Mouse (Mus musculus) liver, embryonic 14.5 days (tissue): ENCODE data around the gene E130114P18Rik. TPM values are rescaled to one million over a fixed set of nuclear protein-coding genes. Genes with fewer than 3 reads are reported as not detected.

Experiments used
- ATAC-seq: fragments of 200-750 bp; cut with Nextera tagmentation; 2 replicates; pipeline ENCODE4 v1.8.0; 2017; ENCODE audit warnings: moderate number of reproducible peaks, mild to moderate bottlenecking, moderate library complexity; ENCODE audit not compliant: insufficient read depth
- DNase-seq, 3 experiments: peaks; one replicate each; pipeline ENCODE4 v3.0.0-alpha.2; 2012 to 2013; ENCODE audit warnings: low read depth in 3 of 3, low spot score in 3 of 3
- H3K27ac ChIP-seq: fragments of 300-500 bp; sonication (generic); 2 replicates; pipeline ENCODE4 v1.5.1; 2014; ENCODE audit warnings: moderate library complexity, mild to moderate bottlenecking, control low read depth, inconsistent platforms
- H3K27me3 ChIP-seq: fragments of 300-500 bp; sonication (generic); 2 replicates; pipeline ENCODE4 v1.6.1; 2014; ENCODE audit warnings: mild to moderate bottlenecking, low read length, moderate library complexity; ENCODE audit not compliant: control insufficient read depth, insufficient read depth
- H3K36me3 ChIP-seq: fragments of 300-500 bp; sonication (generic); replicated peaks from 2 replicates; pipeline ENCODE4 v1.6.1; 2014; ENCODE audit warnings: low read depth; ENCODE audit not compliant: control insufficient read depth, insufficient read depth
- H3K4me1 ChIP-seq, 2 experiments: fragments of 200-500 bp in 1 of 2; fragments of 300-500 bp in 1 of 2; sonication (generic) in 1 of 2; replicated peaks; 2 replicates each; pipeline ENCODE4 v1.6.1; 2012 to 2014; ENCODE audit warnings: antibody characterized with exemption in 1 of 2, inconsistent platforms in 1 of 2, low read length in 1 of 2; ENCODE audit not compliant: control insufficient read depth in 2 of 2, insufficient read depth in 2 of 2
- H3K4me2 ChIP-seq: fragments of 300-500 bp; sonication (generic); 2 replicates; pipeline ENCODE4 v1.6.1; 2014; ENCODE audit warnings: low read depth, mild to moderate bottlenecking, control low read depth, moderate library complexity
- H3K4me3 ChIP-seq, 2 experiments: fragments of 200-500 bp in 1 of 2; fragments of 300-500 bp in 1 of 2; sonication (generic) in 1 of 2; 2 replicates each; pipeline ENCODE4 v1.5.1; 2012 to 2014; ENCODE audit warnings: low read depth in 2 of 2, low read length in 2 of 2, mild to moderate bottlenecking in 2 of 2, control low read depth in 1 of 2, inconsistent platforms in 1 of 2, moderate library complexity in 1 of 2; ENCODE audit not compliant: insufficient read depth in 1 of 2
- H3K9ac ChIP-seq: fragments of 300-500 bp; sonication (generic); replicated peaks from 2 replicates; pipeline ENCODE4 v1.6.1; 2014; ENCODE audit warnings: mild to moderate bottlenecking, control low read depth, moderate library complexity
- H3K9me3 ChIP-seq: fragments of 300-500 bp; sonication (generic); 2 replicates; pipeline ENCODE4 v1.6.1; 2016; ENCODE audit warnings: low read length, mixed read lengths; ENCODE audit not compliant: control insufficient read depth
- CTCF ChIP-seq: IDR thresholded peaks from 2 replicates; pipeline ENCODE4 v1.5.1; 2016; ENCODE audit warnings: antibody characterized with exemption, low read depth, control low read depth
- EP300 ChIP-seq: IDR thresholded peaks from 2 replicates; pipeline ENCODE4 v1.6.1; 2016; ENCODE audit warnings: antibody characterized with exemption, low read depth
- WGBS: fragments of 180-500 bp; shearing (Covaris S2); extraction: QIAGEN DNeasy Blood & Tissue Kit; methylation state at CpG from one replicate; pipeline ENCODE4 v1.1.7; 2014; ENCODE audit not compliant: insufficient replicate concordance; 5-methylcytosine and 5-hydroxymethylcytosine counted together
- polyA plus RNA-seq, 2 experiments: library from polyadenylated mRNA; depleted of rRNA in 1 of 2; stranded (reverse) in 1 of 2; unstranded in 1 of 2; fragments of >200 nt; fragmentation: Nextera tagmentation in 1 of 2; extraction: Ambion mirVana in 1 of 2; gene quantifications; 2 replicates each; pipeline versions ENCODE4 v1.2.1 to v1.2.3; 2012 to 2014

E130114P18Rik gene
- polyA plus RNA-seq, 2 experiments = not detected

DNA sequence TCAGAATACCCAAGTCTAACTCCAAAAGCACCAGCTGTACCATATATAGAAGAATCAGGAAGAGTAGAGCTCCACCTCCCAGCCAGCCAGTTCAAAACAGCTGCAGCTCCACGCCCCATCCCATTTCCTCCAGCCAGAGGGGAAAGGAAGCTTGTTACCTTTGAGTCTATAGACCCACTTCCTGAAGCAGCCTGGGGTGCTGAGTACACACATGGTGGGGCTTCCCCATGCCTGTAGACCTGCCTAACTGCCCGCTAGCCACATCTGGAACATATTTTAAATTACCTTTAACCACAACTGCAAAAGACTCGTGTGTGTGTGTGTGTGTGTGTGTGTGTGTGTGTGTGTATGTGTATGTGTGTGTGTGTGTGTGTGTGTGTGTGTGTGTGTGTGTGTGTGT, 120.3 kb downstream of the E130114P18Rik start:
- Histone ChIP-seq H3K27me3 (no peaks in the 10 kb centered on the region), H3K27ac (no peak overlapping the region), H3K9ac (no peak overlapping the region), H3K4me2 (no peak overlapping the region), H3K4me1 (no peaks in the 10 kb centered on the region), H3K9me3 (no peaks in the 10 kb centered on the region), H3K4me3 (no peak overlapping the region), H3K36me3 (no peaks in the 10 kb centered on the region)
- no peak for ATAC-seq
- 26% methylated on average over 3 of the region's 3 CpGs for WGBS
- TF ChIP-seq EP300 (no peak), CTCF (no peak)
- DNase-seq = no peak

DNA sequence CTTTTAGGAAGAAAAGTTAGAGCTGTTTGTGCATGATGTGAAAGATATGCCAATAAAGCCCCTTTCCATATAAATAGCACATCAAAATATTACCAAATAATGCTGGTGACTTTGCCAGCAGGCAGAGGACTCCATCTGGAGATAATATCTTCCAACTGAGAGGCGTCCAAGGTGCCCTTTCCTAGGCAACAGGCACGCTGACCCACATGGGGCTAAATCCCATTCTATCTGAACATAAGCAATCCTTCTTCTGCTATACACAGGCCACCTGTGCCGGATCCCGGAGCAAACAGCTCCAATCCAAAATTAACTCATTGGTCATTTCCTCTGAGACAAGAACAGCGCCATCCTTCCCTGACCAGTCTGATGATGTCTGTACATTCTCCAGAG, 128.3 kb downstream of the E130114P18Rik start:
- WGBS = 68% methylated on average over 5 of the region's 5 CpGs
- no peak overlapping the region for H3K4me3 ChIP-seq
- no peaks in the 10 kb centered on the region for H3K36me3 ChIP-seq
- H3K27ac ChIP-seq = no peak overlapping the region
- ATAC-seq (no peak), DNase-seq (no peak)
- H3K4me2 ChIP-seq = no peak overlapping the region
- TF ChIP-seq CTCF = no peak
- H3K9ac ChIP-seq = no peak overlapping the region
- no peaks in the 10 kb centered on the region for H3K27me3 ChIP-seq
- H3K4me1 ChIP-seq = no peaks in the 10 kb centered on the region
- no peaks in the 10 kb centered on the region for H3K9me3 ChIP-seq

DNA sequence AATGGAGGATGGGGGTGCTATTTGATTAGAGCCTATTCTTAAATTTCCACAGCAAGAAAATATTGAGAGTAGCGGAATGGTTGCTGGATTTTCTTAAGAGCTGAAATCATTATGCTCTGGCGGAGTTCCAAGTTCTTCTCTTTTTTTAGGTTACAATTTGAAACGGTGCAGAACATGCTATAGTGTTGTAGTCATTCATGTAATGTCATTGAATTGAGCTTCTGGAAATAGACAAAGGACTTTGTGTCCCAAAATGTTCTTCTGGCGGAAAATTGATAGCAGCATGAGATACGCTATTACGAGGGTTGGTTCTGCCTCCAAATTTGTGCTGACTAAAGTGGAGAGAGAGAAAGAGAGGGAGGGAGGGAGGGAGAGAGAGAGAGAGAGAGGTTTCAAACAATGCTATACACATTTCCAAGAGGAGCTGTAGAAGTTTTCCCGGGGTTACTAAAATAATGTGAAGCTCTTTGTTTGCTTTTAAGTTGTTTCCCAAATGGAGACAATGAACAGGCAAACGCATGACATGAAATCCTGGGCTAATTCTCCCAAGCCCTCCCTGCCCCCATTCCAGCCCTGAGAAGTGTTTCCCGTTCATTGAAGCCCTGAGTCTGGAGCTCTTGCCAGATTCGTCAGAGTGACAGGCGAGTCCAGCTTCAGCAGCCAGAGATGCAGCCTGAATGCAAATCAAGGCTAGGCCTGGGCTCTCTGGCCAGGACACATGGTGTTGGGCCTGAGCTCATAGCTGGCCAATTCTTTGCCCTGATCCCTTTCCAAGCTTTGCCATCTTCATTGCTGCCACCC, 128.9 kb downstream of the E130114P18Rik start:
- Histone ChIP-seq H3K27ac (no peak overlapping the region), H3K9me3 (no peaks in the 10 kb centered on the region), H3K36me3 (no peaks in the 10 kb centered on the region), H3K4me2 (no peak overlapping the region), H3K4me3 (no peak overlapping the region), H3K9ac (no peak overlapping the region), H3K4me1 (no peaks in the 10 kb centered on the region), H3K27me3 (no peaks in the 10 kb centered on the region)
- DNase-seq = no peak
- TF ChIP-seq CTCF (no peak), EP300 (no peak)
- 55% methylated on average over 11 of the region's 11 CpGs for WGBS
- no peak for ATAC-seq

DNA sequence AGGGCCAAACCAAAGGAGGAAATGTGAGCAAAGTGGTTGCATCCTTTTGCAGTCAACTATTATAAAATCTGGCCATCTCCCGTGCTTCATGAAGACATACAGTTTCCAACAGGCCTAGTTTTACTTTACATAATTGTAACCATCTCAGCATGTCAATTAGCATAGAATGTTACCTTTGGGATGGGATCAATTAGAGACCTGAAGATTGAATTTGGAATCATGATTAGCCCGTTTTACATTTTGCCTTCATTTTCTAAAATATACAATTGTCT, 129.5 kb downstream of the E130114P18Rik start:
- WGBS = 50% methylated on average over 2 of the region's 2 CpGs
- no peaks in the 10 kb centered on the region for H3K27me3 ChIP-seq
- H3K9ac ChIP-seq = no peak overlapping the region
- ATAC-seq = no peak
- no peak overlapping the region for H3K4me3 ChIP-seq
- H3K36me3 ChIP-seq = no peaks in the 10 kb centered on the region
- no peaks in the 10 kb centered on the region for H3K4me1 ChIP-seq
- no peak for DNase-seq
- TF ChIP-seq EP300 (no peak), CTCF (no peak)
- no peak overlapping the region for H3K4me2 ChIP-seq
- no peak overlapping the region for H3K27ac ChIP-seq
- H3K9me3 ChIP-seq = no peaks in the 10 kb centered on the region

DNA sequence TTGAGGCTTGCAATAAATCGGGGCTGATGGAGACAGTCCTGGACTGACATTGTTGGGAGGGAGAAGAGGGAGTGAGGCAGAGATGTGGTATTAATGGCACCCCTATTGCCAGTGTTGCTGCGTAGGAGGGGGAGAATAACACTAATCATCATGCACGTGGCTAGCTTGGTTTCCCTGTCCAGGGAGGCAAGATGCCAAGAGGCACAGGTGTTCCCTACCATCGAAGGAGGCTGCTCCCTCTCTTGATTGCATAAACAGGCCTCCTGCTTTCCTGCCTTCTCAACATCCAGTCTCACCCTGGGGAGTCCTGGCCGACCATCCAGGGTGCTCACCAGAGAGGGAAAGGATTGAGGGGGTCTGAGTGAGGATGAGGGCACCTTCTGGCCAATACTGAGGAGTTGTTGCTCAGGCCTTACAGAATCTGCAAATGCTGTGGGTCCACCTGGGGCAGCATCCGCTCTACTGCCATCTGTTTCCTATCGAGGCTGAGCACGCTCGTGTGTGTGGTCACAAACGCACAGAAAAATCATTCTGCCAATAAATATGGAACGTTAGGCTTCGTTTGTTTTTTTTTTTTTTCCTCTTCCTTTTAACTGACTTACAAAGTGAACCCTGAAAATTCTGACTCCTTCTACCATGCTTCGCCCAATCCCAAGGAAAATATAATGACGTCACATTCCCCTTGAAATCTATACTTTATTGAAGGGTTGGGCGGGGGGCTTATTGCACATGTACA, 130.0 kb downstream of the E130114P18Rik start:
- Histone ChIP-seq H3K4me3 (no peak overlapping the region), H3K36me3 (no peaks in the 10 kb centered on the region), H3K4me2 (no peak overlapping the region), H3K9ac (no peak overlapping the region), H3K27me3 (no peaks in the 10 kb centered on the region), H3K9me3 (no peaks in the 10 kb centered on the region), H3K27ac (no peak overlapping the region), H3K4me1 (no peaks in the 10 kb centered on the region)
- 58% methylated on average over 15 of the region's 15 CpGs for WGBS
- DNase-seq = no peak
- no peak for ATAC-seq
- TF ChIP-seq EP300 = no peak
- TF ChIP-seq CTCF = no peak
